Comparison of ENCODE assay signal across 7 mouse cellular contexts in the genomic region with DNA sequence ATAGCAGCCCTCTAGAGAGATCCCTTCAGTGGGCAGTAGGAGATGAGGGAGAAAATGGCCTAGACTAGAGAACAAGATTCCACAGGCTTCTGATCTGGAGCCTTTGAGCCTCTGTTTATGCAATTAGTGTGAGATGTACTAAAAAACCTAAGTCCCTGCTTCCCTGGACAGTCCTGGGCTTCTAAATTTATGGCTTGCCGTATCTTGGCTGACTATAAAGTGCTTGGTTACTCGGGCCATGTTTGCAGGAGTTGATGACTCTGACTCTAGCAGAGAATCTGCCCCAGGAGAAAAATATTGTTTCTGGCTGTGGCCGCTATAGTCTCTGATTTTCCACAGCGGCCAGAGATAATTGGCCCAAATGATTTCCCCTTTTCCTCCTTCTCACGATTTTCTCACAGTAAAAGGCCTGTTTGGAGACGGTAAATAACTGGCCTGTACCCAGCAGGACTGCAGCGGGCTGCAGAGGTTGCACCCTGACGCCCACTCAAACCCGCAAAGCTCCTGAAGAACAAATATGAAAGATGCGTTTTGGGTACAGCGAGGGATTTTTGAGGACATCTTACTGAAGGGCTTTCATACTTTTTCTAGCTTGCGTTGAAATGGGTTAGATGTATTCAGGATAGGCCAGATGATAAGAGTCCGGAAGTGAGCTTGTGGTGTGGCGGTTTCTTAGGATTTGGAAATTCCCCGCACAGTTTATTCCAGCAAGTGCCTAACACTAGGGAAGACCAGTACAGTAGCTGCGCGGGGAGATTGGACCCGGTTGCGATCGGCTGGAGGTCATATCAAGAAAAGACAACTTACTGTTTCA. TPM values are rescaled to one million over a fixed set of nuclear protein-coding genes. Genes with fewer than 3 reads are reported as not detected.
DNase-seq lines count a peak whose midpoint lies in the region; ATAC-seq lines count a peak whose summit lies in the region.

No protein-coding gene starts in this region.

- intact Hi-C loops in left cerebral cortex, postnatal 36 days (cut with DNase I) = loop anchor here (1.0 to 5.0 kb wide), 3 partner anchors 132 to 232 kb away; no protein-coding TSS in a partner anchor

- H3K9ac ChIP-seq in neural tube, embryonic 11.5 days (ENCODE audit: low read length) = 0 out of 2 replicates have a peak overlapping the region, but pooled peaks have one; percentile 41
- peak overlapping the region; percentile 49 for H3K9ac ChIP-seq in forebrain, embryonic 16.5 days (replicated peaks; ENCODE audit: low read depth, low read length)
- H3K9ac ChIP-seq in neural tube, embryonic 14.5 days (replicated peaks; ENCODE audit: low read depth, low read length) = peak overlapping the region; percentile 11; the same call in 1 of the 2 replicates

- ATAC-seq in neural tube, embryonic 11.5 days (ENCODE audit: insufficient read depth, low FRiP score, low TSS enrichment) = peak; percentile 20; the same call in 1 of the 2 replicates
- peak; percentile 75 for ATAC-seq in forebrain, embryonic 16.5 days
- ATAC-seq in neural tube, embryonic 14.5 days (ENCODE audit: low read depth) = peak; percentile 65
- ATAC-seq in inflammation-experienced regulatory T-cells, adult 6 months = no peak

- no peaks in the 10 kb centered on the region for H3K4me1 ChIP-seq in neural tube, embryonic 11.5 days (ENCODE audit: control insufficient read depth, insufficient read depth, low read length)
- no peaks in the 10 kb centered on the region for H3K4me1 ChIP-seq in forebrain, embryonic 16.5 days (replicated peaks; ENCODE audit: control insufficient read depth, insufficient read depth, low read length)
- 0 out of 2 replicates have a peak, but pooled peaks cover 4% of the 10 kb centered on the region for H3K4me1 ChIP-seq in limb, embryonic 10.5 days
- H3K4me1 ChIP-seq in neural tube, embryonic 14.5 days (ENCODE audit: control insufficient read depth, insufficient read depth, low read length) = peaks cover 6% of the 10 kb centered on the region; the same call in 1 of the 2 replicates

- peak overlapping the region; percentile 37 for H3K4me2 ChIP-seq in neural tube, embryonic 11.5 days (ENCODE audit: low read depth)
- peak overlapping the region; percentile 51 for H3K4me2 ChIP-seq in forebrain, embryonic 16.5 days (ENCODE audit: low read length)
- H3K4me2 ChIP-seq in neural tube, embryonic 14.5 days (ENCODE audit: low read depth, low read length) = peak overlapping the region; percentile 49

- no peaks in the 10 kb centered on the region for H3K27me3 ChIP-seq in neural tube, embryonic 11.5 days (ENCODE audit: control insufficient read depth, insufficient read depth, low read length)
- H3K27me3 ChIP-seq in forebrain, embryonic 16.5 days (replicated peaks; ENCODE audit: control insufficient read depth, insufficient read depth, low read length) = no peaks in the 10 kb centered on the region
- H3K27me3 ChIP-seq in limb, embryonic 10.5 days (ENCODE audit: low read depth, poor library complexity, severe bottlenecking) = no peaks in the 10 kb centered on the region
- no peaks in the 10 kb centered on the region for H3K27me3 ChIP-seq in neural tube, embryonic 14.5 days (ENCODE audit: control insufficient read depth, insufficient read depth, low read length)

- H3K4me3 ChIP-seq in neural tube, embryonic 11.5 days (ENCODE audit: low read depth, low read length) = no peak overlapping the region
- peak overlapping the region; percentile 36 for H3K4me3 ChIP-seq in forebrain, embryonic 16.5 days (replicated peaks; ENCODE audit: low read length)
- H3K4me3 ChIP-seq in limb, embryonic 10.5 days = peak overlapping the region; percentile 14; the same call in 1 of the 2 replicates
- peak overlapping the region; percentile 1; the same call in 1 of the 2 replicates for H3K4me3 ChIP-seq in neural tube, embryonic 14.5 days (ENCODE audit: low read depth, low read length)

- H3K9me3 ChIP-seq in neural tube, embryonic 11.5 days (ENCODE audit: control insufficient read depth, low read length) = no peaks in the 10 kb centered on the region
- no peaks in the 10 kb centered on the region for H3K9me3 ChIP-seq in forebrain, embryonic 16.5 days (ENCODE audit: control insufficient read depth, low read length)
- no peaks in the 10 kb centered on the region for H3K9me3 ChIP-seq in limb, embryonic 10.5 days (replicated peaks)
- no peaks in the 10 kb centered on the region for H3K9me3 ChIP-seq in neural tube, embryonic 14.5 days (ENCODE audit: control insufficient read depth, low read length)

- WGBS in neural tube, embryonic 11.5 days = 53% methylated on average over 20 of the region's 20 CpGs
- WGBS in forebrain, embryonic 16.5 days = 58% methylated on average over 20 of the region's 20 CpGs
- WGBS in limb, embryonic 10.5 days = 61% methylated on average over 20 of the region's 20 CpGs
- 37% methylated on average over 20 of the region's 20 CpGs for WGBS in neural tube, embryonic 14.5 days

- no peak overlapping the region for H3K27ac ChIP-seq in neural tube, embryonic 11.5 days (ENCODE audit: low read depth, low read length)
- no peak overlapping the region for H3K27ac ChIP-seq in forebrain, embryonic 16.5 days (ENCODE audit: low read length)
- no peak overlapping the region for H3K27ac ChIP-seq in limb, embryonic 10.5 days
- peak overlapping the region; percentile 44 for H3K27ac ChIP-seq in neural tube, embryonic 14.5 days (ENCODE audit: low read depth, low read length)

- no peaks in the 10 kb centered on the region for H3K36me3 ChIP-seq in neural tube, embryonic 11.5 days (ENCODE audit: control insufficient read depth, insufficient read depth, low read length)
- no peaks in the 10 kb centered on the region for H3K36me3 ChIP-seq in forebrain, embryonic 16.5 days (ENCODE audit: control insufficient read depth, insufficient read depth)
- no peaks in the 10 kb centered on the region for H3K36me3 ChIP-seq in limb, embryonic 10.5 days
- H3K36me3 ChIP-seq in neural tube, embryonic 14.5 days (ENCODE audit: control insufficient read depth, insufficient read depth, low read length) = no peaks in the 10 kb centered on the region

- DNase-seq in neural tube, embryonic 11.5 days (ENCODE audit: low spot score) = peak; percentile 14
- no peak for DNase-seq in neural tube, embryonic 10.5 days (ENCODE audit: extremely low spot score, low spot score)
- no peak for DNase-seq in limb, embryonic 10.5 days (ENCODE audit: low spot score)
- no peak for DNase-seq in left cerebral cortex, postnatal 36 days (ENCODE audit: low spot score in 2 of 2)

RNA-seq across cellular contexts. Expression of gene Gm45716, which starts 18.1 kb away (rescaled TPM):
- polyA plus RNA-seq in neural tube, embryonic 11.5 days (2014; fragmentation: Nextera tagmentation; extraction: Ambion mirVana) = 17.3 and 17.7 TPM in 2 replicates
- 17.5 and 18.0 TPM in 2 replicates for polyA plus RNA-seq in forebrain, embryonic 16.5 days (2015; fragmentation: Nextera tagmentation; extraction: Ambion mirVana)
- 12.7 and 13.9 TPM in 2 replicates for polyA plus RNA-seq in limb, embryonic 10.5 days (2016; fragmentation: Nextera tagmentation; extraction: Ambion mirVana)
- 23.7 and 24.9 TPM in 2 replicates for polyA plus RNA-seq in neural tube, embryonic 14.5 days (2014; fragmentation: Nextera tagmentation; extraction: Ambion mirVana)
- total RNA-seq in left cerebral cortex, postnatal 36 days (2021) = 1 to 10 TPM; 3.6 to 4.4 TPM
- 1 to 10 TPM; 6.1 to 7.8 (median 7.5) TPM for polyA plus RNA-seq in inflammation-experienced regulatory T-cells, adult 6 months (2017; shearing (Covaris generic))
